Mouse (Mus musculus) heart, adult 2 months (tissue): ENCODE data around the gene Gm266.

Source experiments
- CTCF ChIP-seq: fragments of 200-600 bp; IDR thresholded peaks from 2 replicates; pipeline ENCODE4 v1.8.1; 2022; ENCODE audit warnings: antibody characterized with exemption, mild to moderate bottlenecking, moderate library complexity
- POLR2A ChIP-seq: fragments of 200-500 bp; IDR thresholded peaks from 2 replicates; pipeline ENCODE4 v1.6.1; 2011; ENCODE audit warnings: mild to moderate bottlenecking, low read depth, low read length, control low read depth; ENCODE audit not compliant: insufficient read depth

DNA sequence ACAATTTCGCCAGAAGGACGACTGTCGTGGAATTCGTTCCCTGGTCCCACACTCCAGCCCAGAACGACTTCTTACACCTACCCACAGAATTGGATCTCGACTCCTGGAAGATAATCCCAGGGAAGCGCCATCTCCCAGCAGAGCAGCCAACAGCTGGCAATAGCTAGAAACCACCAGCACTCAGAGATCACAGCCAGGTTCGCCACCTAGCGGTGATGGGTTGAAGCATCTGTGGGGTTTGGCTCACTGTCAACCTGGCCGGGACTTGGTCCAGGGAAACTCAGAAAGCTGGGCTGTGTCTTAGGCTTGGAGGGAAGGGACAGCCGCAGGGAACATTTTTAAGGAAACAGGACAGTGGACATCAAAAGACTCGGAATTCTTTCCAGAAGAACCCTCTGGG, 19.3 kb upstream of the Gm266 start:
- TF ChIP-seq CTCF (no peak), POLR2A (no peak)
